Mouse (Mus musculus) kidney, adult 2 months (tissue): ENCODE data around the gene Gabrr1. TPM values are rescaled to one million over a fixed set of nuclear protein-coding genes. Genes with fewer than 3 reads are reported as not detected.
A peak's percentile ranks its signal among the peaks of the same experiment; 100 is the strongest.

Experiments used
- DNase-seq: peaks from one replicate; pipeline ENCODE4 v3.0.0; 2021
- H3K27ac ChIP-seq: fragments of 200-500 bp; 2 replicates; pipeline ENCODE4 v1.5.1; 2012; ENCODE audit warnings: low read depth, low read length, control low read depth, inconsistent platforms; ENCODE audit not compliant: insufficient read depth
- H3K27me3 ChIP-seq: fragments of 200-500 bp; replicated peaks from 2 replicates; pipeline ENCODE4 v1.6.1; 2012; ENCODE audit warnings: mild to moderate bottlenecking, moderate library complexity, low read length, inconsistent platforms; ENCODE audit not compliant: control insufficient read depth, insufficient read depth
- H3K36me3 ChIP-seq: fragments of 200-500 bp; 2 replicates; pipeline ENCODE4 v1.6.1; 2012; ENCODE audit warnings: mild to moderate bottlenecking, moderate library complexity, low read length, inconsistent platforms; ENCODE audit not compliant: control insufficient read depth, insufficient read depth
- H3K4me1 ChIP-seq: fragments of 200-500 bp; 2 replicates; pipeline ENCODE4 v1.6.1; 2011; ENCODE audit warnings: low read length; ENCODE audit not compliant: control insufficient read depth, insufficient read depth
- H3K4me3 ChIP-seq: fragments of 200-500 bp; 2 replicates; pipeline ENCODE4 v1.5.1; 2011; ENCODE audit warnings: mild to moderate bottlenecking, low read depth, low read length, control low read depth; ENCODE audit not compliant: insufficient read depth
- CTCF ChIP-seq: fragments of 200-500 bp; conservative IDR thresholded peaks from 2 replicates; pipeline ENCODE4 v1.5.1; 2011; ENCODE audit warnings: low read depth, mild to moderate bottlenecking, control low read depth, low read length, moderate library complexity, mixed read lengths; ENCODE audit not compliant: insufficient read depth, insufficient read length
- POLR2A ChIP-seq: fragments of 200-500 bp; IDR thresholded peaks from one replicate; pipeline ENCODE4 v1.6.1; 2011; ENCODE audit warnings: low read depth, low read length, control low read depth
- WGBS: fragments of 180-500 bp; shearing (Covaris S2); methylation state at CpG from one replicate; pipeline ENCODE4 v1.1.7; 2018; 5-methylcytosine and 5-hydroxymethylcytosine counted together
- polyA plus RNA-seq: library from polyadenylated mRNA; depleted of rRNA; stranded (reverse); fragments of >200 nt; gene quantifications from 2 replicates; pipeline ENCODE4 v1.2.3, GENCODE M21; 2012

Gene Gabrr1
- polyA plus RNA-seq, 1 experiment = not detected

DNA sequence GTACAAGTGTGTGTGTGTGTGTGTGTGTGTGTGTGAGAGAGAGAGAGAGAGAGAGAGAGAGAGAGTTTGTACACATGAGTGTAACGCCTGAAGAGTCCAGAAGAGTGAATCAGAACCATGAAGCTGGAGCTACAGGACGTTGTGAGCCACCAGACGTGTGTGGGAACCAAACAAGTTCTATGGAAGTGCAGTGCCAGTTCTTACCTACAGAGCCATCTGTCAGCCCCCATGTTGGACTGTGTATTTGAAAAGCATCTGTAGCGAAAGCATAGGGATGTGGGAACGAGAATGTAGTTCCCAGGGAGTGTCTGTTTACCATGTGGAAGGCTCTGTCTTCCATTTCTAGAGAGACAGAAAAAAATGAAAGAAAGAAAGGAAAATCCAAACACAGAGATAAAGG lies 51.2 kb downstream of the Gabrr1 start:
- WGBS = 89% methylated on average over 5 of the region's 5 CpGs

DNA sequence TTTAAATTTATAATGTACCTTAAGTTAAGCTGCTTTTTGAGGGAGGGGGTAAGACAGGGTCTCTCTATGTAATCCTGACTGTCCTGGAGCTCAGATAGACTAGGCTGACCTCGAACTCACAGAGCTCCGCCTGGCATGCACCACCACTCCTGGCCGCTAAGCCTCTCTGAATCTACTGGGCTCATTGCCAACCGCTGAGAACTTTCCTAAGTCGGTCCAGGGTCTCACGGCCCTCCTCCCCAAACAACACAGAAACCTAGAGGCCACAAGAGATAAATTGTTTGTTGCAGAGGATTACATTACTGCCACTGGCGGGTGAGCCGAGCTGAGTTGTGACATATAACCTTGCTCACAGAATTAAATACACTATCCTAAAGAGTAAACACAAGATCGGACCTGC lies 55.8 kb downstream of the Gabrr1 start:
- H3K36me3 ChIP-seq = no peaks in the 10 kb centered on the region
- no peak overlapping the region for H3K27ac ChIP-seq
- H3K4me3 ChIP-seq = 0 out of 2 replicates have a peak overlapping the region, but pooled peaks have one; percentile 61
- 24% methylated on average over 9 of the region's 9 CpGs for WGBS
- no peaks in the 10 kb centered on the region for H3K27me3 ChIP-seq
- TF ChIP-seq POLR2A (no peak), CTCF (peak; percentile 28)
- peak; percentile 67 for DNase-seq
- H3K4me1 ChIP-seq = no peaks in the 10 kb centered on the region

More for the DNA sequence above, 51.2 kb downstream of the Gabrr1 start:
- Histone ChIP-seq H3K36me3 (no peaks in the 10 kb centered on the region), H3K4me1 (no peaks in the 10 kb centered on the region), H3K4me3 (no peak overlapping the region), H3K27me3 (no peaks in the 10 kb centered on the region), H3K27ac (no peak overlapping the region)
- no peak for TF ChIP-seq POLR2A
- no peak for TF ChIP-seq CTCF
- DNase-seq = no peak

DNA sequence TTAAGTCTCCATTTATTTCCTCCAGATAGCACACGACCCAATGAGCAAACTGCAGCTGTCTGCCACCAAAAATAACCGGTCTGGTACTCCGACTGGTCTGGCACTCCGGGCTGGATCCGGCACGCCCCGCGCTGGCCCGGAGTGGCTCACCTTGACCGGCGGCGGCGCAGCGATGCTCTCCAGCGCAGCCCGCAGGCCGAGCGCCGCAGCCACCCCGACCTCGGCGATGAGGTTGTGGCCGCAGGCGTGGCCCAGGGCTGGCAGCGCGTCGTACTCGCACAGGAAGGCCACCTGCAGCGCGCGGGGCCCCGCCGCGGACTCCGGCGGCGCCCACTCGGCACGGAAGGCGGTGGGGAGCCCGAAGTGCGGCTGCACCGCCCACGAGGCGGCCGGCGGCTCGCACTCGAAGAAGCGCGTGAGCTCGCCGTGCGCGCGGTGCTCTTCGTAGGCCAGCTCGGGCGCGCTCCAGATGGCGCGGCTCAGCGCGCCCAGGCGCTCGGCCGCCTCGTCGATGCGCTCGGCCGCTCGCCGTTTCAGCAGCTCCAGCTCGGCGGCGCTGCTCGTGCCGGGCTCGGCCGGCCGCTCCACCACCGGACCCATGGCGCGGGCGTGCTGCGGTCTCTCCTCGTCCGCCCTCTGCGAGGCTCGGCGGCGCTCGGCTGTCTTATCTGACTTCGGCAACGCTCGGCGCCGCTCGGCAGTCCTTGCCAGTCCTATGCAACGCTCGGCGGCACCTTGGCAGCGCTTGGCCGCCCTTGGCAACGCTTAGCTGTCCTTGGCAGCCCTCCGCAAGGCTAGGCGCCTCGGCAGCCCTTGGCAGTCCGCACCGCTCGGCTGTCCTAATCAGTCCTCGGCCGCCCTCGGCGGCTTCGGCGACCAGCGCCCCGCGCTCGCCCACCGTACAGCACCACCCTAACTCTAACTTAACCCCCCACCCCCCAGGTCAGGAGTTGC lies 56.7 kb downstream of the Gabrr1 start:
- Histone ChIP-seq H3K27ac (peak overlapping the region; percentile 54), H3K4me1 (no peaks in the 10 kb centered on the region), H3K36me3 (no peaks in the 10 kb centered on the region), H3K4me3 (peak overlapping the region; percentile 61), H3K27me3 (no peaks in the 10 kb centered on the region)
- WGBS = under 1% methylated on average over 123 of the region's 123 CpGs
- 0 out of 2 replicates have a peak, but pooled peaks have one; percentile 13 for TF ChIP-seq CTCF
- TF ChIP-seq POLR2A = no peak
- DNase-seq = peak; percentile 96

DNA sequence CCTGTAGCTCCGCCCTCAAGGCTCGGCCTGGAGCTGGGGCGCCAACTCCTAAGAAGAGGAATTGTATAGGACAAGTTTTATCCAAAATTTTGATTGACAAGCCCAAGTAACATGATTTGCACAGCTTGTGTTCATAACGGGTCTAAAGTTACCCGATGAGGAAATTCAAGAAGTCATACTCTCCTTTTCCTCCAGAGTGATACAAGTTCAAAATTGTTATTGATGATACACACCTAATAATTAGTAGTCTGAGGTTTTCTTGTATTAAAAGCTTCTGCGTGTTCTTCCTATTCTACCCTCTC lies 57.4 kb downstream of the Gabrr1 start, which contains the start of gene Pm20d2:
Gene Pm20d2 (minus strand): TSS at position 3 of the 302 bp plus-strand sequence.
- Histone ChIP-seq H3K27ac (peak within 1 kb of the TSS; percentile 54), H3K36me3 (no peaks in the 10 kb centered on the region), H3K4me3 (peak within 1 kb of the TSS; percentile 61), H3K27me3 (no peaks in the 10 kb centered on the region), H3K4me1 (no peaks in the 10 kb centered on the region)
- no peak for DNase-seq
- TF ChIP-seq POLR2A = no peak
- TF ChIP-seq CTCF = no peak
- 15% methylated on average over 6 of the region's 6 CpGs for whole genome bisulfite sequencing

DNA sequence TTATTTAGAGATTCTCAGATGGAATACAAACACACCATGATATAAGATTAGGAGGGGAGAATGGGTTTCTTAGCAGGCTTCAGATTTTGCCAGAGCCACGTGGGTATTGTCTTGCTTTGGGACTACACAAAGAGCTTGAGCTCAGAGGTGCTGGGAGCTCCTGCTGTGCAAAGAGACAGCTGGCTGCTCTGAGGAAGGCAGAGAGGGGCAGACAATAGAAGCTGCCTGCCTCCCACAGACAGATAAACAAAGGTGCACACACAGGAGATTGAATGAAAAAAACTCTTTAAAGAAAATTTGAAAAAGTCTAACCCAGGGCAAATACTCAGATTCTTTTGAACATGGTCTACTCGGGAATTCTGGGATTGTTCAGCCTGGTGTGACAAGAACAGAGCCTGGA lies 65.8 kb downstream of the Gabrr1 start:
- Histone ChIP-seq H3K36me3 (no peaks in the 10 kb centered on the region), H3K27me3 (no peaks in the 10 kb centered on the region), H3K4me3 (no peak overlapping the region), H3K4me1 (no peaks in the 10 kb centered on the region), H3K27ac (no peak overlapping the region)
- no peak for TF ChIP-seq CTCF
- TF ChIP-seq POLR2A = no peak
- WGBS = 36% methylated on average over 2 of the region's 2 CpGs
- no peak for DNase-seq

DNA sequence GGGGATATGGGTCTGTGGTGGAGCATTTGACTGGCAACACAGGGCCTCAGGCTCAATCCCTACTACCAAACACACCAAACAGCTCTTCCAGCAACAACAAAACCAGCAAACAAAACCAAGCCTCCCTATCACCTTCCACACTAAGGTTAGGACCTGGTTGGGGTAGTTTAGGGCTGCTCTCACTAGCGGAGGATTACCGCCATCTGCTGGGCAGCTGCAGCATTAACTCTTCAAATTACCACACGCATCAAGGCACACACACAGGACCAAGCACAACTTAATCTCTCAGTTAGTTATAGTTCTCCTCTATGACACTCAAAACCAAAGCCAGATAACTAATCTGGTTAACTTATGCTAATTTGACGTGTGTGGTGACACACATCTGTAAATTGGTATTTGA lies 72.4 kb downstream of the Gabrr1 start:
- no peaks in the 10 kb centered on the region for H3K36me3 ChIP-seq
- peak; percentile 73 for DNase-seq
- H3K4me1 ChIP-seq = no peaks in the 10 kb centered on the region
- TF ChIP-seq POLR2A (no peak), CTCF (peak; percentile 97)
- 16% methylated on average over 4 of the region's 4 CpGs for WGBS
- no peak overlapping the region for H3K4me3 ChIP-seq
- H3K27me3 ChIP-seq = no peaks in the 10 kb centered on the region
- H3K27ac ChIP-seq = no peak overlapping the region

DNA sequence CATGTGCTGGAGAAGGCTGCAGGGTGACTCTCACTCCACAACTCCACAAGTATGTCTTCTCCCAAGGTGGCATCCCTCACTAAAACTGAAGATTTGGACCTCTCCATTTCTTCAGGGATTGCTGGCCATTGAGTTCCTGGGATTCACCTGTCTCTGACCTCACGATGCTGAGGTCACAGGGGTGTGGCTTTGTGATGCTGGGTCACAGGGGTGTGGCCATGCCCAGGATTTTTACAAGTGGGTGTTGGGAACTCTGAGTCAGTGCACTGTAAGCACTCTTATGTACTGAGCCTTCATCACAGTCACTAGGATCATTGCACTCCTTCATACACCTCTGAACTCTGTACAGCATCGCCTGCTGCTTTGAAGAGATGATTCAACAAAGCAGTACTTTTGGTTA lies 75.2 kb downstream of the Gabrr1 start:
- Histone ChIP-seq H3K27ac (no peak overlapping the region), H3K27me3 (no peaks in the 10 kb centered on the region), H3K36me3 (no peaks in the 10 kb centered on the region), H3K4me3 (no peak overlapping the region), H3K4me1 (no peaks in the 10 kb centered on the region)
- DNase-seq = no peak
- WGBS = 66% methylated on average over 2 of the region's 2 CpGs
- TF ChIP-seq CTCF (no peak), POLR2A (no peak)
